Mouse (Mus musculus): ENCODE data around the gene Rorc. TPM values are rescaled to one million over a fixed set of nuclear protein-coding genes. Genes with fewer than 3 reads are reported as not detected.

The Rorc gene
- polyA plus RNA-seq, 1 experiment from 2014 or later, result 0.15 TPM

Other genes with a start within 250 kb of the Rorc start
- gene Gm10696, start 194.6 kb upstream of the Rorc start, polyA plus RNA-seq (2016; fragmentation: Nextera tagmentation; extraction: Ambion mirVana), result not detected in 2 replicates
- gene Gm5286, start 176.1 kb upstream of the Rorc start, polyA plus RNA-seq (2016; fragmentation: Nextera tagmentation; extraction: Ambion mirVana), result not detected in 2 replicates
- not detected in 2 replicates for gene Gm4778, start 108.8 kb upstream of the Rorc start, polyA plus RNA-seq (2016; fragmentation: Nextera tagmentation; extraction: Ambion mirVana)
- gene Them4, start 62.7 kb upstream of the Rorc start, polyA plus RNA-seq (2016; fragmentation: Nextera tagmentation; extraction: Ambion mirVana), result 7.2 and 7.7 TPM in 2 replicates
- gene Them5, start 30.7 kb upstream of the Rorc start, polyA plus RNA-seq (2016; fragmentation: Nextera tagmentation; extraction: Ambion mirVana), result not detected in 2 replicates
- gene C2cd4d, start 10.4 kb upstream of the Rorc start, polyA plus RNA-seq (2016; fragmentation: Nextera tagmentation; extraction: Ambion mirVana), result 0.15 and 0.54 TPM in 2 replicates
- gene Lingo4, start 25.7 kb downstream of the Rorc start, polyA plus RNA-seq (2016; fragmentation: Nextera tagmentation; extraction: Ambion mirVana), result not detected in 2 replicates
- 5.1 and 6.6 TPM in 2 replicates for gene Tdrkh, start 40.5 kb downstream of the Rorc start, polyA plus RNA-seq (2016; fragmentation: Nextera tagmentation; extraction: Ambion mirVana)
- 71.0 and 77.8 TPM in 2 replicates for gene Mrpl9, start 70.5 kb downstream of the Rorc start, polyA plus RNA-seq (2016; fragmentation: Nextera tagmentation; extraction: Ambion mirVana)
- gene Oaz3, start 71.1 kb downstream of the Rorc start, polyA plus RNA-seq (2016; fragmentation: Nextera tagmentation; extraction: Ambion mirVana), result 0.29 and 0.51 TPM in 2 replicates
- 1.4 and 1.5 TPM in 2 replicates for gene Celf3, start 105.5 kb downstream of the Rorc start, polyA plus RNA-seq (2016; fragmentation: Nextera tagmentation; extraction: Ambion mirVana)
- 1.4 and 1.8 TPM in 2 replicates for gene Riiad1, start 107.5 kb downstream of the Rorc start, polyA plus RNA-seq (2016; fragmentation: Nextera tagmentation; extraction: Ambion mirVana)
- gene Snx27, start 209.9 kb downstream of the Rorc start, polyA plus RNA-seq (2016; fragmentation: Nextera tagmentation; extraction: Ambion mirVana), result 45.5 and 46.2 TPM in 2 replicates